Mouse (Mus musculus): ENCODE measurements around the gene Pard3b. TPM values are rescaled to one million over a fixed set of nuclear protein-coding genes. Genes with fewer than 3 reads are reported as not detected.

Gene Pard3b
- total and polyA plus RNA-seq, 3 experiments = 0.30 to 0.75 (median 0.63) TPM

- H3K79me2 ChIP-seq (replicated peaks; ENCODE audit: control insufficient read depth, extremely low read depth, insufficient read depth, poor library complexity, severe bottlenecking) = no peaks in the 10 kb centered on the region
- TF ChIP-seq GABPA (IDR thresholded peaks at IDR 0.05; ENCODE audit: insufficient replicate concordance, low read depth, low read length) (no peak), MYC (IDR thresholded peaks at IDR 0.05; ENCODE audit: low read depth, low read length) (no peak), ZKSCAN1 (IDR thresholded peaks at IDR 0.05; ENCODE audit: borderline replicate concordance, low read depth, low read length) (no peak), CTCF (conservative IDR thresholded peaks at IDR 0.05 in 1 of 2, IDR thresholded peaks at IDR 0.05 in 1 of 2; ENCODE audit: low read depth in 2 of 2, low read length in 2 of 2) (no peak), UBTF (IDR thresholded peaks at IDR 0.05; ENCODE audit: low read depth, low read length) (no peak), USF2 (conservative IDR thresholded peaks at IDR 0.05; ENCODE audit: low read depth, low read length) (no peak), SMC3 (IDR thresholded peaks at IDR 0.05; ENCODE audit: low read depth, low read length) (no peak), ZMIZ1 (IDR thresholded peaks at IDR 0.05; ENCODE audit: low read depth, low read length) (no peak)
- H3K9ac ChIP-seq (ENCODE audit: insufficient read depth, low read depth) = no peak overlapping the region
- DNase-seq (ENCODE audit: extremely low read depth) = no peak
- dilution Hi-C loops (cut with MboI; ENCODE audit: extremely low pct_ligation_motif_present, extremely low pct_unique_long_range_greater_than_20kb, low sequenced_read_pairs) (no loop called here), in situ Hi-C loops (cut with MboI; ENCODE audit: low pct_ligation_motif_present, low pct_unique_long_range_greater_than_20kb, low sequenced_read_pairs) (no loop called here)
- peaks cover 0 to 17% of the 10 kb centered on the region in 2 experiments; a peak in 2 of 4 replicates for H3K4me1 ChIP-seq (ENCODE audit: control insufficient read depth in 1 of 2, insufficient read depth in 2 of 2)
- no peaks in the 10 kb centered on the region for H3K27me3 ChIP-seq (replicated peaks)
- no peaks in the 10 kb centered on the region for H3K9me3 ChIP-seq (replicated peaks; ENCODE audit: low read length)
- no peak overlapping the region for H3K27ac ChIP-seq (ENCODE audit: insufficient read depth, low read depth)
- H3K4me3 ChIP-seq (replicated peaks in 1 of 3; ENCODE audit: low read depth in 2 of 3, low read length in 2 of 3, poor library complexity in 1 of 3) = no peak overlapping the region
- H3K36me3 ChIP-seq (replicated peaks in 1 of 2; ENCODE audit: control insufficient read depth in 1 of 2, insufficient read depth in 1 of 2, low read length in 1 of 2) = no peaks in the 10 kb centered on the region
- no peak overlapping the region for H3K4me2 ChIP-seq (ENCODE audit: insufficient read depth, low read depth, poor library complexity, severe bottlenecking)
These were observed 1052.6 kb downstream of the Pard3b start for GRCm38 (mm10) chr1:62691175-62691574.
